Mouse (Mus musculus) limb, embryonic 11.5 days (tissue): ENCODE data around the gene Nudt8. TPM values are rescaled to one million over a fixed set of nuclear protein-coding genes. Genes with fewer than 3 reads are reported as not detected.
"Not testable (repeated sequence)": the region's sequence is repeated elsewhere in the genome, so short reads cannot be mapped to it uniquely, and the experiment has no call there.

Experiments used
- ATAC-seq: fragments of 200-750 bp; cut with Nextera tagmentation; 2 replicates; pipeline ENCODE4 v1.8.0; 2017; ENCODE audit warnings: low read depth; ENCODE audit not compliant: insufficient number of reproducible peaks, low FRiP score, low TSS enrichment
- DNase-seq: peaks from one replicate; pipeline ENCODE4 v3.0.0-alpha.2; 2015; ENCODE audit warnings: low spot score
- H3K27ac ChIP-seq: fragments of 300-500 bp; sonication (generic); replicated peaks from 2 replicates; pipeline ENCODE4 v1.5.1; 2014; ENCODE audit warnings: low read depth, mild to moderate bottlenecking, low read length
- H3K27me3 ChIP-seq: fragments of 300-500 bp; sonication (generic); 2 replicates; pipeline ENCODE4 v1.6.1; 2014; ENCODE audit warnings: mild to moderate bottlenecking, low read length, mixed read lengths; ENCODE audit not compliant: control insufficient read depth, insufficient read depth
- H3K36me3 ChIP-seq: fragments of 300-500 bp; sonication (generic); 2 replicates; pipeline ENCODE4 v1.6.1; 2014; ENCODE audit warnings: mild to moderate bottlenecking, low read length, moderate library complexity, mixed read lengths; ENCODE audit not compliant: control insufficient read depth, insufficient read depth
- H3K4me1 ChIP-seq: fragments of 300-500 bp; sonication (generic); 2 replicates; pipeline ENCODE4 v1.6.1; 2014; ENCODE audit warnings: low read length, mixed read lengths; ENCODE audit not compliant: control insufficient read depth, insufficient read depth
- H3K4me2 ChIP-seq: fragments of 300-500 bp; sonication (generic); 2 replicates; pipeline ENCODE4 v1.6.1; 2014; ENCODE audit warnings: low read depth, mild to moderate bottlenecking, moderate library complexity; ENCODE audit not compliant: severe bottlenecking
- H3K4me3 ChIP-seq: fragments of 300-500 bp; sonication (generic); 2 replicates; pipeline ENCODE4 v1.5.1; 2014; ENCODE audit warnings: low read depth, low read length
- H3K9ac ChIP-seq: fragments of 300-500 bp; sonication (generic); 2 replicates; pipeline ENCODE4 v1.6.1; 2014; ENCODE audit warnings: mild to moderate bottlenecking, low read length
- H3K9me3 ChIP-seq: fragments of 300-500 bp; sonication (generic); 2 replicates; pipeline ENCODE4 v1.6.1; 2016; ENCODE audit warnings: low read length; ENCODE audit not compliant: control insufficient read depth
- WGBS: fragments of 180-500 bp; shearing (Covaris S2); extraction: QIAGEN DNeasy Blood & Tissue Kit; methylation state at CpG from one replicate; pipeline ENCODE4 v1.1.7; 2014; 5-methylcytosine and 5-hydroxymethylcytosine counted together
- polyA plus RNA-seq: library from polyadenylated mRNA; unstranded; fragments of >200 nt; fragmentation: Nextera tagmentation; extraction: Ambion mirVana; gene quantifications from 2 replicates; pipeline ENCODE4 v1.2.1, GENCODE M21; 2014

The Nudt8 gene
- polyA plus RNA-seq, 1 experiment from 2014 or later, result 32.6 TPM

GRCm38 (mm10) chr19:4041500-4041899 is 41.1 kb downstream of the Nudt8 start:
- not testable (repeated sequence) for H3K36me3 ChIP-seq, H3K9ac ChIP-seq, H3K9me3 ChIP-seq, H3K27ac ChIP-seq, H3K4me3 ChIP-seq, H3K4me2 ChIP-seq, H3K27me3 ChIP-seq, ATAC-seq, DNase-seq, H3K4me1 ChIP-seq
- 86% methylated on average over 3 of the region's 4 CpGs for WGBS

GRCm38 (mm10) chr19:4042124-4042523 is 41.7 kb downstream of the Nudt8 start:
- no peaks in the 10 kb centered on the region; the same call in 1 of the 2 replicates for H3K9me3 ChIP-seq
- H3K4me3 ChIP-seq, result no peak overlapping the region
- no peak for ATAC-seq
- H3K36me3 ChIP-seq, result no peaks in the 10 kb centered on the region
- no peaks in the 10 kb centered on the region for H3K4me1 ChIP-seq
- H3K9ac ChIP-seq, result no peak overlapping the region
- no peak overlapping the region for H3K4me2 ChIP-seq
- 74% methylated on average over 14 of the region's 14 CpGs for WGBS
- no peak overlapping the region for H3K27ac ChIP-seq
- no peak for DNase-seq
- no peaks in the 10 kb centered on the region for H3K27me3 ChIP-seq

GRCm38 (mm10) chr19:4044109-4044508 is 43.7 kb downstream of the Nudt8 start:
- not testable (repeated sequence) for H3K36me3 ChIP-seq, H3K27ac ChIP-seq, H3K27me3 ChIP-seq, H3K9me3 ChIP-seq, H3K4me2 ChIP-seq, H3K9ac ChIP-seq, ATAC-seq, H3K4me3 ChIP-seq, H3K4me1 ChIP-seq, DNase-seq
- WGBS, result 91% methylated on average over 5 of the region's 5 CpGs

GRCm38 (mm10) chr19:4045966-4046865 is 45.8 kb downstream of the Nudt8 start, which contains the start of gene Gstp2:
TSS of gene Gstp2 (minus strand) at chr19:4046023.
- H3K4me1 ChIP-seq, result no peaks in the 10 kb centered on the region
- H3K27me3 ChIP-seq, result no peaks in the 10 kb centered on the region
- H3K36me3 ChIP-seq, result no peaks in the 10 kb centered on the region
- ATAC-seq (no peak), DNase-seq (peak; percentile 38)
- WGBS, result 64% methylated on average over 16 of the region's 16 CpGs
- no peaks in the 10 kb centered on the region; the same call in 1 of the 2 replicates for H3K9me3 ChIP-seq
- H3K9ac ChIP-seq, result no peak within 1 kb of the TSS
- no peak within 1 kb of the TSS for H3K4me2 ChIP-seq
- no peak within 1 kb of the TSS for H3K27ac ChIP-seq
- H3K4me3 ChIP-seq, result no peak within 1 kb of the TSS

- DNase-seq, result no peak
- WGBS, result 80% methylated on average over 8 of the region's 8 CpGs
Measured at GRCm38 (mm10) chr19:4046866-4047254, 46.5 kb downstream of the Nudt8 start.

GRCm38 (mm10) chr19:4047859-4048258 is 47.5 kb downstream of the Nudt8 start:
- H3K4me2 ChIP-seq, result no peak overlapping the region
- no peak overlapping the region for H3K9ac ChIP-seq
- no peaks in the 10 kb centered on the region for H3K36me3 ChIP-seq
- ATAC-seq (no peak), DNase-seq (peak; percentile 90)
- WGBS, result 18% methylated on average over 4 of the region's 4 CpGs
- no peak overlapping the region for H3K4me3 ChIP-seq
- H3K27ac ChIP-seq, result no peak overlapping the region
- no peaks in the 10 kb centered on the region for H3K4me1 ChIP-seq
- H3K27me3 ChIP-seq, result no peaks in the 10 kb centered on the region
- no peaks in the 10 kb centered on the region; the same call in 1 of the 2 replicates for H3K9me3 ChIP-seq

More at GRCm38 (mm10) chr19:4046866-4047254, 46.5 kb downstream of the Nudt8 start:
- ATAC-seq, result no peak
- H3K9me3 ChIP-seq, result no peaks in the 10 kb centered on the region; the same call in 1 of the 2 replicates
- no peak overlapping the region for H3K9ac ChIP-seq
- no peak overlapping the region for H3K4me2 ChIP-seq
- no peak overlapping the region for H3K4me3 ChIP-seq
- no peak overlapping the region for H3K27ac ChIP-seq
- no peaks in the 10 kb centered on the region for H3K36me3 ChIP-seq
- H3K4me1 ChIP-seq, result no peaks in the 10 kb centered on the region
- H3K27me3 ChIP-seq, result no peaks in the 10 kb centered on the region

- H3K4me3 ChIP-seq, ATAC-seq: not testable (repeated sequence)
- WGBS, result 82% methylated on average over 5 of the region's 5 CpGs
Measured at GRCm38 (mm10) chr19:4049069-4049468, 48.7 kb downstream of the Nudt8 start.

GRCm38 (mm10) chr19:4051016-4051415 is 50.6 kb downstream of the Nudt8 start:
- no peak overlapping the region for H3K4me2 ChIP-seq
- no peak overlapping the region for H3K4me3 ChIP-seq
- no peaks in the 10 kb centered on the region for H3K27me3 ChIP-seq
- H3K27ac ChIP-seq, result no peak overlapping the region
- H3K9ac ChIP-seq, result no peak overlapping the region
- H3K9me3 ChIP-seq, result no peaks in the 10 kb centered on the region; the same call in 1 of the 2 replicates
- H3K4me1 ChIP-seq, result no peaks in the 10 kb centered on the region
- 93% methylated on average over 5 of the region's 5 CpGs for WGBS
- no peaks in the 10 kb centered on the region for H3K36me3 ChIP-seq
- DNase-seq (no peak), ATAC-seq (no peak)

More at GRCm38 (mm10) chr19:4049069-4049468, 48.7 kb downstream of the Nudt8 start:
- H3K27me3 ChIP-seq, H3K27ac ChIP-seq, H3K9me3 ChIP-seq, H3K4me2 ChIP-seq, H3K36me3 ChIP-seq, DNase-seq, H3K4me1 ChIP-seq, H3K9ac ChIP-seq: not testable (repeated sequence)
